Comparison of ENCODE assay signal across 8 mouse cellular contexts in genomic region chr19:4192251-4192985, GRCm38 (mm10). TPM values are rescaled to one million over a fixed set of nuclear protein-coding genes. Genes with fewer than 3 reads are reported as not detected.
DNase-seq lines count a peak whose midpoint lies in the region; ATAC-seq and TF ChIP-seq lines count a peak whose summit lies in the region.

No protein-coding gene starts in this region.

- H3K36me3 ChIP-seq in heart, embryonic 13.5 days, result peaks cover 44% of the 10 kb centered on the region
- peaks cover 43% of the 10 kb centered on the region for H3K36me3 ChIP-seq in ES-E14 (ENCODE audit: control insufficient read depth, insufficient read depth, low read length, poor library complexity, severe bottlenecking)
- peaks cover 47% of the 10 kb centered on the region for H3K36me3 ChIP-seq in forebrain, embryonic 10.5 days (replicated peaks)
- peaks cover 45% of the 10 kb centered on the region for H3K36me3 ChIP-seq in liver, embryonic 12.5 days

- H3K4me3 ChIP-seq in heart, embryonic 13.5 days, result peak overlapping the region; percentile 94
- peak overlapping the region; percentile 93 to 97 for H3K4me3 ChIP-seq in ES-E14 (ENCODE audit: insufficient read depth in 1 of 2, low read depth in 1 of 2, low read length in 2 of 2, poor library complexity in 1 of 2, severe bottlenecking in 1 of 2)
- H3K4me3 ChIP-seq in forebrain, embryonic 10.5 days, result peak overlapping the region; percentile 96
- peak overlapping the region; percentile 93 for H3K4me3 ChIP-seq in liver, embryonic 12.5 days

- in situ Hi-C loops in ES-E14 (cut with MboI; ENCODE audit: low sequenced_read_pairs in 2 of 2, unreplicated experiment in 2 of 2), result no loop called here

- WGBS in heart, embryonic 13.5 days, result under 1% methylated on average over 52 of the region's 52 CpGs
- under 1% methylated on average over 50 of the region's 52 CpGs for WGBS in forebrain, embryonic 10.5 days
- WGBS in liver, embryonic 12.5 days (ENCODE audit: insufficient replicate concordance), result under 1% methylated on average over 46 of the region's 52 CpGs

- H3K4me2 ChIP-seq in heart, embryonic 13.5 days, result peak overlapping the region; percentile 96
- H3K4me2 ChIP-seq in liver, embryonic 12.5 days, result peak overlapping the region; percentile 89

- H3K9me3 ChIP-seq in heart, embryonic 13.5 days, result no peaks in the 10 kb centered on the region
- no peaks in the 10 kb centered on the region for H3K9me3 ChIP-seq in ES-E14 (ENCODE audit: control insufficient read depth, insufficient read depth, low read depth, low read length)
- H3K9me3 ChIP-seq in forebrain, embryonic 10.5 days, result no peaks in the 10 kb centered on the region
- H3K9me3 ChIP-seq in liver, embryonic 12.5 days (replicated peaks), result no peaks in the 10 kb centered on the region

- peak overlapping the region; percentile 95 for H3K27ac ChIP-seq in heart, embryonic 13.5 days (replicated peaks)
- peak overlapping the region; percentile 83 for H3K27ac ChIP-seq in ES-E14 (ENCODE audit: insufficient read depth, low read depth, low read length, poor library complexity, severe bottlenecking)
- peak overlapping the region; percentile 98 for H3K27ac ChIP-seq in forebrain, embryonic 10.5 days
- H3K27ac ChIP-seq in liver, embryonic 12.5 days, result peak overlapping the region; percentile 91

- no peak for ATAC-seq in heart, embryonic 13.5 days (ENCODE audit: extremely low read depth, insufficient number of reproducible peaks, low FRiP score, low TSS enrichment)
- ATAC-seq in liver, embryonic 12.5 days, result peak; percentile 58

- H3K9ac ChIP-seq in heart, embryonic 13.5 days, result peak overlapping the region; percentile 99
- H3K9ac ChIP-seq in ES-E14 (ENCODE audit: insufficient read depth, low read depth, low read length, poor library complexity, severe bottlenecking), result peak overlapping the region; percentile 97
- peak overlapping the region; percentile 97 for H3K9ac ChIP-seq in liver, embryonic 12.5 days

- H3K27me3 ChIP-seq in heart, embryonic 13.5 days (replicated peaks), result no peaks in the 10 kb centered on the region
- no peaks in the 10 kb centered on the region for H3K27me3 ChIP-seq in forebrain, embryonic 10.5 days (ENCODE audit: poor library complexity, severe bottlenecking)
- no peaks in the 10 kb centered on the region for H3K27me3 ChIP-seq in liver, embryonic 12.5 days (replicated peaks)

- H3K4me1 ChIP-seq in heart, embryonic 13.5 days, result peaks cover 64% of the 10 kb centered on the region
- peaks cover 2 to 18% of the 10 kb centered on the region in 2 experiments; a peak in 3 of 4 replicates for H3K4me1 ChIP-seq in ES-E14 (ENCODE audit: control insufficient read depth in 2 of 2, insufficient read depth in 2 of 2, low read length in 2 of 2, poor library complexity in 1 of 2)
- H3K4me1 ChIP-seq in forebrain, embryonic 10.5 days, result peaks cover 55% of the 10 kb centered on the region
- H3K4me1 ChIP-seq in liver, embryonic 12.5 days, result peaks cover 64% of the 10 kb centered on the region

- no peak for DNase-seq in heart, adult 9 months (ENCODE audit: low spot score in 2 of 2)
- DNase-seq in ES-E14 (ENCODE audit: low read depth, low spot score), result no peak
- no peak for DNase-seq in forebrain, embryonic 10.5 days (ENCODE audit: extremely low spot score, low spot score)
- no peak for DNase-seq in right cerebral cortex, adult 2 months (ENCODE audit: low spot score in 2 of 2)
- no peak for DNase-seq in urinary bladder, adult 2 months (ENCODE audit: low spot score)
- DNase-seq in adrenal gland, postnatal 14 days, result no peak

TF ChIP-seq in ES-E14, 5 proteins besides CTCF, POLR2A, EP300 and RAD21:
- TF ChIP-seq HCFC1 (IDR thresholded peaks at IDR 0.05; ENCODE audit: borderline replicate concordance, insufficient read depth, low read length) (no peak), ZNF384 (IDR thresholded peaks at IDR 0.05; ENCODE audit: low read depth, low read length) (no peak), ZC3H11A (IDR thresholded peaks at IDR 0.05; ENCODE audit: borderline replicate concordance, low read depth, low read length) (no peak), CHD2 (IDR thresholded peaks at IDR 0.05; ENCODE audit: low read depth, low read length) (peak; percentile 51; the same call in 1 of the 2 replicates)

RNA-seq across cellular contexts. Expression of gene Ppp1ca, which starts 0.6 kb away (rescaled TPM):
- polyA plus RNA-seq in heart, embryonic 13.5 days (2015; fragmentation: Nextera tagmentation; extraction: Ambion mirVana), result 642 and 729 TPM in 2 replicates
- 407 and 426 TPM in 2 replicates for total RNA-seq in ES-E14 (2012; rRNA removed)
- polyA plus RNA-seq in forebrain, embryonic 10.5 days (2016; fragmentation: Nextera tagmentation; extraction: Ambion mirVana), result 998 and 1,002 TPM in 2 replicates
- 572 and 577 TPM in 2 replicates for polyA plus RNA-seq in liver, embryonic 12.5 days (2016; fragmentation: Nextera tagmentation; extraction: Ambion mirVana)
- polyA plus RNA-seq in urinary bladder, adult 2 months (2012; rRNA removed), result 257 and 304 TPM in 2 replicates
- total RNA-seq in adrenal gland, postnatal 14 days (2021), result 369 and 402 TPM in 2 replicates

RNA-seq across cellular contexts. Expression of gene Tbc1d10c, which starts 1.3 kb away (rescaled TPM):
- polyA plus RNA-seq in heart, embryonic 13.5 days (2015; fragmentation: Nextera tagmentation; extraction: Ambion mirVana), result 2.0 and 2.7 TPM in 2 replicates
- 2.9 and 3.5 TPM in 2 replicates for total RNA-seq in ES-E14 (2012; rRNA removed)
- polyA plus RNA-seq in forebrain, embryonic 10.5 days (2016; fragmentation: Nextera tagmentation; extraction: Ambion mirVana), result 0.43 and 0.47 TPM in 2 replicates
- 4.3 and 4.9 TPM in 2 replicates for polyA plus RNA-seq in liver, embryonic 12.5 days (2016; fragmentation: Nextera tagmentation; extraction: Ambion mirVana)
- 2.9 and 3.9 TPM in 2 replicates for polyA plus RNA-seq in urinary bladder, adult 2 months (2012; rRNA removed)
- total RNA-seq in adrenal gland, postnatal 14 days (2021), result 1.9 and 15.1 TPM in 2 replicates

RNA-seq across cellular contexts. Expression of gene Rad9a, which starts 9.0 kb away (rescaled TPM):
- polyA plus RNA-seq in heart, embryonic 13.5 days (2015; fragmentation: Nextera tagmentation; extraction: Ambion mirVana), result 21.3 and 22.2 TPM in 2 replicates
- total RNA-seq in ES-E14 (2012; rRNA removed), result 33.1 and 42.1 TPM in 2 replicates
- 57.4 and 67.1 TPM in 2 replicates for polyA plus RNA-seq in forebrain, embryonic 10.5 days (2016; fragmentation: Nextera tagmentation; extraction: Ambion mirVana)
- 26.5 and 26.8 TPM in 2 replicates for polyA plus RNA-seq in liver, embryonic 12.5 days (2016; fragmentation: Nextera tagmentation; extraction: Ambion mirVana)
- 19.2 and 23.2 TPM in 2 replicates for polyA plus RNA-seq in urinary bladder, adult 2 months (2012; rRNA removed)
- total RNA-seq in adrenal gland, postnatal 14 days (2021), result 8.2 and 10.7 TPM in 2 replicates

RNA-seq across cellular contexts. Expression of gene Carns1, which starts 17.1 kb away (rescaled TPM):
- 4.4 and 5.0 TPM in 2 replicates for polyA plus RNA-seq in heart, embryonic 13.5 days (2015; fragmentation: Nextera tagmentation; extraction: Ambion mirVana)
- 2.3 and 3.3 TPM in 2 replicates for total RNA-seq in ES-E14 (2012; rRNA removed)
- 2.5 TPM in 2 replicates for polyA plus RNA-seq in forebrain, embryonic 10.5 days (2016; fragmentation: Nextera tagmentation; extraction: Ambion mirVana)
- polyA plus RNA-seq in liver, embryonic 12.5 days (2016; fragmentation: Nextera tagmentation; extraction: Ambion mirVana), result 0.93 and 1.3 TPM in 2 replicates
- polyA plus RNA-seq in urinary bladder, adult 2 months (2012; rRNA removed), result 18.7 and 21.7 TPM in 2 replicates
- 2.6 and 4.1 TPM in 2 replicates for total RNA-seq in adrenal gland, postnatal 14 days (2021)

RNA-seq across cellular contexts. Expression of gene Clcf1, which starts 21.6 kb away (rescaled TPM):
- 1.1 and 1.9 TPM in 2 replicates for polyA plus RNA-seq in heart, embryonic 13.5 days (2015; fragmentation: Nextera tagmentation; extraction: Ambion mirVana)
- 2.2 and 2.7 TPM in 2 replicates for total RNA-seq in ES-E14 (2012; rRNA removed)
- 0.86 and 1.1 TPM in 2 replicates for polyA plus RNA-seq in forebrain, embryonic 10.5 days (2016; fragmentation: Nextera tagmentation; extraction: Ambion mirVana)
- 0.73 and 1.3 TPM in 2 replicates for polyA plus RNA-seq in liver, embryonic 12.5 days (2016; fragmentation: Nextera tagmentation; extraction: Ambion mirVana)
- 10.8 and 13.1 TPM in 2 replicates for polyA plus RNA-seq in urinary bladder, adult 2 months (2012; rRNA removed)
- 10.8 and 16.3 TPM in 2 replicates for total RNA-seq in adrenal gland, postnatal 14 days (2021)
